Mouse (Mus musculus): ENCODE results near the gene Cyp2e1.

Gene Cyp2e1

GRCm38 (mm10) chr7:140810496-140810895 lies 47.0 kb downstream of the Cyp2e1 start:
- DNase-seq (ENCODE audit: low read depth) = peak; percentile 8

DNA sequence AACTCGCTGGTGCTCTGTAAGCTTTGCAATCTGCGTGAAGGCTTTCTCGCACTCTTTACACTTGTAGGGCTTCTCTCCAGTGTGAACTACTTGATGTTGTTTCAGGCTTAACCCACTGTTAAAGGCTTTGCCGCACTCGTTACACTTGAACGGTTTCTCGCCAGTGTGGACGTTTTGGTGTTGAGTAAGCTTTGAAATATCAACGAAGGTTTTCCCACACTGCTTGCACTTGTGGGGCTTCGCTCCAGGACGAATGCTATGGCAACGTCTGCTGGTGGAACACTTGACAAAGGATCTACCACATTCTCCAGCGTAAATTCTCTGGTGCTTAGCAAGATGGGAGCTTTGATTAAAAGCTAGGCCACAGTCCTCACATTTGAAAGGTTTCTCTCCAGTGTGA lies 48.2 kb downstream of the Cyp2e1 start:
- no peak for DNase-seq (ENCODE audit: low read depth)

- DNase-seq (ENCODE audit: low read depth) = no peak
These were observed 49.3 kb downstream of the Cyp2e1 start for GRCm38 (mm10) chr7:140812850-140813249.

DNA sequence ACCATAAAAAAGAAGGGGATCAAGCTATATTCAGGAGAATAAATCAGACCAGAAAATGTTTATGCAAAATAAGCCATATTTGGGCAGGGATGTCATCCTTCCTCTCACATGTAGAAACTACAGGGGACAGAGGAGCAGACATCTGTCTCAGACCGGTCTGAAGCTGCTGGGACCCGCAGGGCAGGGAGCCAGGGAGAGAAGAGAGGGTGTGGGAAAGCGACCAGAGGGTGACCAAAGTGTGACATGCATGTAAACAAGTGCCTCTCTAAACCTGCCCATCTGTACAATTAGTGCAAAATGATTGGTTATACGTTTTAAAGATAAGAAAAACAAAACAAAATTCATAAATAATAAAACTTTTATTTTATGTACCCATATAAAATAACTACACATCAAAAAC lies 56.6 kb downstream of the Cyp2e1 start:
- DNase-seq (ENCODE audit: low read depth) = no peak

GRCm38 (mm10) chr7:140821305-140821652 lies 57.7 kb downstream of the Cyp2e1 start:
- no peak for DNase-seq (ENCODE audit: low read depth)

DNA sequence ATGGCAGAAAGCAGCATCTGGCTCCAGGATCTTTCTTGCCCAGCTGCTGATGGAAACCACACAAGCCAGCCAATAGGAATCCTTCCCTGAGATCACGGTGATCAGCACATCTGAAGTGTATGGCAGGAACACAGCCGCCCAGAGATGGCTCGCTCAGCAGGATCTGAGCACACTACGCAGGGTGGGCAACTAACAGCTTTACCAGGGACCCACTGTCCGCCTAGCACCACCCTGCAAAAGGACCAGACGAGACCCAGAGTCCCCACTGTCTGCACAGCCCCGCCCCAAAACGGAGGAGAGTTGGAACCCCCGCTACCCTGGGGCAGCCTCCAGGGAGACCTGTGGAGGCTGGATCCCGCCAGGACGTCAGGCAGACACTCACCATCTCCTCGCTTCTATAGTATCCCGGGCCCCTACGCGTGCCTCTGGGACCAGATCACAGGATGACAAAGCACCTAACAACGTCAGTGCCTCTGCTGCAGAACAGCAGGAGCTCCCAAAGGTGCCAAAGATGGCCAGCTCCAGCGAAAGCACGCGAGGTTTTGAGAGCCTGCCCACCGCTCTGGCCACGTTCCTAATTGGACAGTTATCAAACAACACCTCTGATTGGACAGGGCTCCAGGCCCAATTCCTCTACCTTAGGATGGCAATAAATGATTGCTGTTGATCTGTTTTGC lies 58.3 kb downstream of the Cyp2e1 start, which contains the start of gene Zfp941:
Gene Zfp941 (minus strand): TSS at position 526 of the 677 bp plus-strand sequence.
- DNase-seq (ENCODE audit: low read depth) = no peak

- DNase-seq (ENCODE audit: low read depth) = no peak
These were observed 59.2 kb downstream of the Cyp2e1 start for GRCm38 (mm10) chr7:140822731-140823130.
